Mouse (Mus musculus) heart, postnatal 0 days (tissue): Measurements from ENCODE around the gene Ppp1r8.

Experiments
- CTCF ChIP-seq: IDR thresholded peaks from 2 replicates; pipeline ENCODE4 v1.5.1; 2016; ENCODE audit warnings: antibody characterized with exemption, control low read depth, low read depth
- EP300 ChIP-seq: IDR thresholded peaks from 2 replicates; pipeline ENCODE4 v1.6.1; 2016; ENCODE audit warnings: antibody characterized with exemption, low read depth

- no peak for TF ChIP-seq EP300
- TF ChIP-seq CTCF: no peak
Measured at GRCm38 (mm10) chr4:132864856-132865255, 21.9 kb upstream of the Ppp1r8 start.
